Mouse (Mus musculus) small intestine, adult 2 months (tissue): ENCODE results near the gene Gm498.

Experiments
- CTCF ChIP-seq: fragments of 200-500 bp; IDR thresholded peaks from 2 replicates; pipeline ENCODE4 v1.5.1; 2012; ENCODE audit warnings: low read depth, mild to moderate bottlenecking, control low read depth, inconsistent platforms, low read length, moderate library complexity, mixed read lengths; ENCODE audit not compliant: insufficient replicate concordance, insufficient read length; ENCODE audit errors: extremely low read depth
- POLR2A ChIP-seq: fragments of 200-500 bp; IDR thresholded peaks from 2 replicates; pipeline ENCODE4 v1.6.1; 2012; ENCODE audit warnings: low read depth, mild to moderate bottlenecking, control low read depth, inconsistent platforms, low read length, moderate library complexity

GRCm38 (mm10) chr7:143848127-143848767 is 18.4 kb upstream of the Gm498 start:
- TF ChIP-seq CTCF: no peak
- no peak for TF ChIP-seq POLR2A
